Mouse (Mus musculus) heart, adult 9 months (tissue): ENCODE measurements at regions not wholly inside any gene's neighbourhood (a gene's known extent, or its start where the extent isn't known, plus 50 kb on each side); places are given as distances from the start of the nearest gene placed in this dataset.
A peak's percentile ranks its signal among the peaks of the same experiment; 100 is the strongest.

ENCODE experiments used
- DNase-seq, 2 experiments: peaks; one replicate each; pipeline ENCODE4 v3.0.0; 2022; ENCODE audit warnings: low spot score in 2 of 2

- no peak for DNase-seq
These were observed 60.0 kb upstream of the Myom1 start for GRCm38 (mm10) chr17:70942478-70942877.

- DNase-seq = no peak
These were observed 68.2 kb upstream of the Myom1 start for GRCm38 (mm10) chr17:70934258-70934657.

DNA sequence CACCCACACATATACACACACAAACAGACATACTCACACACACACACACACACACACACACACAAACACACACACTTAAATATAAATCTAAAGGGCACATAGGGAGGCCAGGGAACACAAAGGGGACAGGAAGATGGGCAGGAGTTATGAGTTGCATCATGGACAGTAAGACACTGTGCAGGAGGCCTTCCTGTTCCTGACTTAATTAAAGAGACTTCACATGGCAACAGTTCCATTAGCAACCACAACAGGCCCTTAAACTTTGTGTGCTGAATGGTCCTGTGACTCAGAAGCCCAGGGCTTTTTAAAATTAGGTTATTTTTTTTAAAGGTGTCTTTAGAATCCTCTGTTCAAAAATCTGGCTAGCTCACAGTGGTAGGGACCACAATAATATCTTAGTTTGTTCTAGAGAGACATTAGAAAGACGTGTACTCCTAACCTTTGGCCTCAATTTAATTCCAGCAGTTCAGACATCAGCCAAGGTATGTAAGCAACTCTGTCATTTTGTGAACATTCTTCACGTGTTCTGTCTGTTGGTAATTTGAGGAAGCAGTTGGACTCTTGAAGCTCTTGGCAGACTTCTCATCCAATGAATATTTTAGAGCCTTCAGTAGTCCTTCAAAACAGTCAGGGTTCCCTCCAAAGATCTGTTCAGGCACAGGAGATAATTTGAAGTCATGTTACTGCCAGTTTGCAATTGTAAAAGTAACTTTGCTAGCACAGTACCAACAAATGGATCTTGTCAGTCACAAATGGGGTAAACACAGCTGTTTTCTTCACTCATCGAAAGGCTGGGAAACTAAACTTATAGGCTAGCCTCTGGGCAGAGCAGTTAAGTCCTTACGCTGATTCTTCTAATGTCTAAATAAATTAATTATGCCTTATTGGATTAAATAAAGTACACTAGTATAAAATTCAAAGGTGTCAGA lies 69.0 kb upstream of the Myom1 start:
- no peak for DNase-seq

DNA sequence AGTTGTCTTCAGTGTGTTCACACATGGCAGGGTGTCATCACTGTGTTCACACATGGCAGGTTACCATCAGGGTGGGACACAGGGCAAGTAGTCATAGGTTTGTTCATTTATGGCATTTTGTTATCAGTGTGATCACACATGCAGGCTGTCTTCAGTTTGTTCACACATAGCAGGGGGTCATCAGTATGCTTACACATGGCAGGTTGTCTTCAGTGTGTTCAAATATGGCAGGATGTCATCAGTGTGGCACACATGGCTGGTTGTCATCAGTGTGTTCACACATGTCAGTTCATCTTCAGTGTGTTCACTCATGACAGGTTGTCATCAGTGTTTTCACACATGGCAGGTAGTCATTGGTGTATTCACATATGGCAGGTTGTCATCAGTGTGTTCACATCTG lies 69.9 kb upstream of the Myom1 start:
- DNase-seq = no peak

GRCm38 (mm10) chr17:70930600-70930999 lies 71.8 kb upstream of the Myom1 start:
- no peak for DNase-seq

DNA sequence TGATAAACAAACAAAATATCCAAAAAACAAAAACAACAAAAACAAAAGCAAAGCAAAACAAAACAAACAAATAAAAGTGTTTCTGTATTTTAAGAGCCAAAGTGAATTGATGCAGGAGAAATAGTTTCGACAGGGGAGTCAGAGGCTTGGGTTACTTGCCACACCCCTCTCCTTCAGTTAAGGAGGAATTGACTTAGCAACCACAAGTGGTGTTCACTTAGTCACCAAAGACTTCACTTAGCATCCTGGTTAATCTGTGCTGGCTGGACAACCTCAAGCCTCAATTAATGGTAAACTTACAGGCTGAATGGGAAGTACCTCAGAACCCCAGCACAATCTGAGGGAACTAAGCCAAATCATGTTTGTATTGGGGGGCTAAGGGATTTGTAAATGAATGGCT lies 72.9 kb upstream of the Myom1 start:
- no peak for DNase-seq

DNA sequence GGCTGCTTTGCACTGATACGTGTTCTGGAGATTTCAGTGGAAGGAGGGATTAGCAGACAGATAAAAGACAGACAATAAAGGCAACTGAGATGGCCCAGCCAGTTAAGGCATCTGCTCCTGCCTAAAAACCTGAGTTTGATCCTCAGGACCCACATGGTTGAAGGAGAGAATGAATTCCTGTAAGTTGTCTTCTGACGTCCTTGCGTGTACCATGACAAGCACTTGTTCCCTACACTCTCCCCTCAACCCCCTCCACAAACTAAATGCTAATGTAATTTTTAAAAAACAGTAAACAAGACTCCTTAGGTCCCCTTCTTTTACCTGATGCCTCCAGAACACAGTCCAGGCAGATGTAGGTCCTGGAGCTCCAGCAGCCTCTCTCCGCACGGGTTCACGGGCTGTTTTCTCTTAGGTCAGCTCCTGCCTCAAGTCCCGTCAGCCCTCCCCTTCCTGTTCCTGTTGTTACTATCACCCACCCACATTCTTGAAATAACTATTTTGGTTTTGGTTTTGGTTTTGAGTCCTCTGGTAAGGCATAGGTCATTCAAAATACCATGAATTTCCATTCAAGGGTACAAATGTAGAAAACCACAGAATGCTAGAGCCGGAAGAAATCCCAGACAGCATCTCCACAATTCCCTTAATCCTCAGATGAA lies 71.3 kb upstream of the Tgif1 start:
- peak; percentile 12 to 54 for DNase-seq

DNA sequence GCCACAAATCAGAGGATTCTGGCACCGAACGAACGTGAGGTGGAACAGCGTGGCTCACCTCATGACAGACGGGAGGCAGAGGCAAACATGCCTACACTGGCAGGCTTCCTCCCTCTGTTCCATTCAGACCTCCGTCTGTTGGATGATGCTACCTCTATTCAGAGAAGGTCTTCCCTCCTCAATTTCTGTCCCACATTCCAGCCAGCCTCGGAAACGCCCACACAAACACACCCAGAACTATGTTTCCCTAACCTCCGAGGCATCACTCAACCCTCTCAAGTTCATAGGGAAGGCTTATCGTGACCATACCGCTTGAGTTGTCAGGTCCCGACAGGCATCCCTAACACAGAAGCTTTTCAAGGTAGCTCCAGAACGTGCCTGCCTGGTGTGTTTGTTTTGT lies 68.3 kb upstream of the Tgif1 start:
- DNase-seq = no peak

DNA sequence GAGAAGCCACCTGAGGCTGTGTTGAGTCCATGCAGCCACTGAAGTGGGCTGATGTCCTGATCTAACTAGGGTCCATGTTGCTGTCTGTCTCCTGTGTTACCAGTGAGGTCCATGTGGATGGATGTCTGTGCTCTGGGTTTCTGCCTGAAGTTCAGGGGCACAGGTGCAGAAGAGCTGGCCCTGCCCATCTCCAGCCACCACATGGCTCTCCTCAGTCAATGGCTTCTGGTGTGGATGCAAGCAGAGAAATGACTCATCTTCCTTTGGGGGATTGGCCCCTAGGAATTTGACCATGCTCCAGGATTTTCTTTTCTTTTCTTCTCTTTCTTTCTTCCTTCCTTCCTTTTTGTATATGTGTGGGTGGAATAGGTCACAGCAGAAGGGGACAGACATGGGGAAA lies 66.8 kb upstream of the Tgif1 start:
- no peak for DNase-seq

- no peak for DNase-seq
These were observed 64.0 kb upstream of the Tgif1 start for GRCm38 (mm10) chr17:70917183-70917935.

DNA sequence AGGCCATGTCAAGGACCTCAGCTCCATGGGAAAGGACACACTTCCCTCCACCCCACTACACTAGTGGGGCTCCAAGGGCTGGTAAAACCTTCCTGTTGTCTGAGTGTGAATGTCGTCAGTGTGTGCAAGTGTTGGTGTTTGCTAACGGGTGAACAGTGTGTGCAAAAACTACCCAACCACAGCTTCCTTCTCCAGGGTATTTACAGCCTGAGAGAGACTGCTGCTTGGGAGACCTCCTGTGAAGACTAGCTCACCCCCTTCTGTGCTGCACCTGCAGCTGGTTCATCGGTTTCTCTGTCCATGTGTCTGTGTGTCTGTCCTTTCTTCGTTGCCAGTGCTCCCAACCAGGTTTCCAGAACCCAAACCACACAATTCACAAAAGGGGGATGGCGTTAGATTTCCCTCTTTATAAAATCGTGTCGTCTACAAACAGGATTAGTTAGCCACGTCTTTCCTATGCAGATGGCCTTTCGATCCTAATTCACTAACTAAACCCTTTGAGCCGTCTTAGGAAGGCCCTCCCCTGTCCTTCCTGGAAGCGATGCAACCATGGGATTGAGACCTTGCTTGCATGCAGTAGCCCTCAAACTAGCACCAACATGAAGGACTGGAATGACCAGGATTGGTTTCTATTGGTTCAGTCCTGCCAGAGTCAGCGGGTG lies 62.9 kb upstream of the Tgif1 start:
- DNase-seq = no peak

GRCm38 (mm10) chr17:70915445-70915844 lies 62.1 kb upstream of the Tgif1 start:
- DNase-seq = no peak

DNA sequence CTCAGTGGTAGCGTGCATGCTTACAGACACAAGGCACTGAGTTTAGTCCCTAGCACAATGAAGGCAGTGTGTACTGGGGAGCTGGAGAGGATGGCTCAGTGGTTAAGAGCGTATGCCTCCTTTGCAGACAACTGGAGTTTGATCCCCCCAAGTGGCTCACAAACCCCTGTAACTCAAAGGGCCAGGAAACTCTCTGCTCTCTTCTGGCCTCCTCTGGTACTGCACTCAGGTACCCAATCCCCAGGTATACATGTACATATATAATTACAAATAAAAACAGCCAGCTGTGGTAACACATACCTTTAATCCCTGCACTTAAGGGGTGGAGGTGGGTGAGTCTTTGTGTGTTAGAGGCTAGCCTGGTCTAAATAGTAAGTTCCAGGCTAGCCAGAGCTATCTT lies 56.9 kb upstream of the Tgif1 start:
- DNase-seq = no peak

DNA sequence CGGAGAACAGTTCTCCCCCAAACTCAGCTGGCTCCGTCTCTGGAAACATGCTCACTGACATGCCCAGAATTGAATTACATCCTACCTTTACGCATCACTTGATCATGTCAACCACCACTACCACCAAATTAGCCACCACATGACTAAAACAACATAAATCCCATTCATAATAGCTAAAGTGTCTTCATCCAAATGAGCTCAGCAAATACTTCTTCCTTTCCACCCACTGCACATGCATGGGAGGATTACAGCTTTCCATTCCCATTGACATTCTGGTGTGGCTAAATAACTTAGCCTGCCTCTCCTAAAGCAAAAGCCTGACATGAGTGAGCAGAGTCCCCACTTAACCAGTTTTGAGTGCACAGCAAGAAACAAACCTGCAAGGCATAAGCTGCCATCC lies 56.2 kb upstream of the Tgif1 start:
- DNase-seq = no peak

GRCm38 (mm10) chr17:70908328-70908727 lies 55.0 kb upstream of the Tgif1 start:
- DNase-seq = no peak
